Mouse (Mus musculus): ENCODE results near the gene Xpnpep2. TPM values are rescaled to one million over a fixed set of nuclear protein-coding genes. Genes with fewer than 3 reads are reported as not detected.
A peak's percentile ranks its signal among the peaks of the same experiment; 100 is the strongest.

The Xpnpep2 gene
- polyA plus RNA-seq (2014; fragmentation: Nextera tagmentation; extraction: Ambion mirVana): 0.90 and 1.4 TPM in 2 replicates

GRCm38 (mm10) chrX:48108394-48109315 lies at the start of gene Xpnpep2:
Gene Xpnpep2, plus strand, starts transcription at chrX:48108725.
- DNase-seq (ENCODE audit: low spot score) (no peak), ATAC-seq (no peak)
- Histone ChIP-seq H3K36me3 (ENCODE audit: control insufficient read depth, insufficient read depth, low read length) (no peaks in the 10 kb centered on the region), H3K4me1 (ENCODE audit: control insufficient read depth, insufficient read depth, low read length) (no peaks in the 10 kb centered on the region), H3K4me3 (ENCODE audit: low read depth, low read length) (no peak within 1 kb of the TSS), H3K27me3 (replicated peaks; ENCODE audit: control insufficient read depth, insufficient read depth, low read length) (no peaks in the 10 kb centered on the region), H3K9ac (ENCODE audit: low read length) (no peak within 1 kb of the TSS), H3K4me2 (ENCODE audit: low read length) (no peak within 1 kb of the TSS), H3K27ac (ENCODE audit: low read depth, low read length) (no peak within 1 kb of the TSS), H3K9me3 (replicated peaks; ENCODE audit: control insufficient read depth, low read length) (no peaks in the 10 kb centered on the region)
- 73% methylated on average over 6 of the region's 6 CpGs for WGBS

GRCm38 (mm10) chrX:48062481-48062880 lies 46.0 kb upstream of the Xpnpep2 start:
- WGBS: 70% methylated on average over 4 of the region's 4 CpGs
- Histone ChIP-seq H3K36me3 (ENCODE audit: control insufficient read depth, insufficient read depth, low read length) (no peaks in the 10 kb centered on the region), H3K4me3 (ENCODE audit: low read depth, low read length) (no peak overlapping the region), H3K27ac (ENCODE audit: low read depth, low read length) (no peak overlapping the region), H3K4me1 (ENCODE audit: control insufficient read depth, insufficient read depth, low read length) (no peaks in the 10 kb centered on the region), H3K27me3 (replicated peaks; ENCODE audit: control insufficient read depth, insufficient read depth, low read length) (no peaks in the 10 kb centered on the region), H3K9me3 (replicated peaks; ENCODE audit: control insufficient read depth, low read length) (no peaks in the 10 kb centered on the region), H3K4me2 (ENCODE audit: low read length) (no peak overlapping the region), H3K9ac (ENCODE audit: low read length) (no peak overlapping the region)
- DNase-seq (ENCODE audit: low spot score) (no peak), ATAC-seq (no peak)

- DNase-seq (ENCODE audit: low spot score): no peak
- ATAC-seq: no peak
- Histone ChIP-seq H3K4me3 (ENCODE audit: low read depth, low read length) (no peak overlapping the region), H3K36me3 (ENCODE audit: control insufficient read depth, insufficient read depth, low read length) (no peaks in the 10 kb centered on the region), H3K9me3 (replicated peaks; ENCODE audit: control insufficient read depth, low read length) (no peaks in the 10 kb centered on the region), H3K9ac (ENCODE audit: low read length) (no peak overlapping the region), H3K4me1 (ENCODE audit: control insufficient read depth, insufficient read depth, low read length) (no peaks in the 10 kb centered on the region), H3K4me2 (ENCODE audit: low read length) (no peak overlapping the region), H3K27ac (ENCODE audit: low read depth, low read length) (no peak overlapping the region), H3K27me3 (replicated peaks; ENCODE audit: control insufficient read depth, insufficient read depth, low read length) (no peaks in the 10 kb centered on the region)
- 32% methylated on average over 5 of the region's 5 CpGs for WGBS
Observed at GRCm38 (mm10) chrX:48064166-48064853, 44.2 kb upstream of the Xpnpep2 start.

GRCm38 (mm10) chrX:48066891-48067290 lies 41.6 kb upstream of the Xpnpep2 start:
- Histone ChIP-seq H3K4me3 (ENCODE audit: low read depth, low read length) (no peak overlapping the region), H3K4me1 (ENCODE audit: control insufficient read depth, insufficient read depth, low read length) (no peaks in the 10 kb centered on the region), H3K9ac (ENCODE audit: low read length) (no peak overlapping the region), H3K27me3 (replicated peaks; ENCODE audit: control insufficient read depth, insufficient read depth, low read length) (no peaks in the 10 kb centered on the region), H3K9me3 (replicated peaks; ENCODE audit: control insufficient read depth, low read length) (no peaks in the 10 kb centered on the region), H3K27ac (ENCODE audit: low read depth, low read length) (no peak overlapping the region), H3K4me2 (ENCODE audit: low read length) (no peak overlapping the region), H3K36me3 (ENCODE audit: control insufficient read depth, insufficient read depth, low read length) (no peaks in the 10 kb centered on the region)
- ATAC-seq: no peak
- no peak for DNase-seq (ENCODE audit: low spot score)
- 78% methylated on average over 3 of the region's 3 CpGs for WGBS

- H3K4me3 ChIP-seq (ENCODE audit: low read depth, low read length): no peak overlapping the region
- no peak overlapping the region for H3K9ac ChIP-seq (ENCODE audit: low read length)
- H3K4me1 ChIP-seq (ENCODE audit: control insufficient read depth, insufficient read depth, low read length): no peaks in the 10 kb centered on the region
- WGBS: 31% methylated on average over 3 of the region's 3 CpGs
- H3K36me3 ChIP-seq (ENCODE audit: control insufficient read depth, insufficient read depth, low read length): no peaks in the 10 kb centered on the region
- H3K27ac ChIP-seq (ENCODE audit: low read depth, low read length): no peak overlapping the region
- H3K27me3 ChIP-seq (replicated peaks; ENCODE audit: control insufficient read depth, insufficient read depth, low read length): no peaks in the 10 kb centered on the region
- H3K4me2 ChIP-seq (ENCODE audit: low read length): no peak overlapping the region
- no peak for ATAC-seq
- H3K9me3 ChIP-seq (replicated peaks; ENCODE audit: control insufficient read depth, low read length): no peaks in the 10 kb centered on the region
- DNase-seq (ENCODE audit: low spot score): no peak
Observed at GRCm38 (mm10) chrX:48071961-48072360, 36.6 kb upstream of the Xpnpep2 start.

GRCm38 (mm10) chrX:48072401-48072800 lies 36.1 kb upstream of the Xpnpep2 start:
- Histone ChIP-seq H3K27ac (ENCODE audit: low read depth, low read length) (no peak overlapping the region), H3K9me3 (replicated peaks; ENCODE audit: control insufficient read depth, low read length) (no peaks in the 10 kb centered on the region), H3K4me1 (ENCODE audit: control insufficient read depth, insufficient read depth, low read length) (no peaks in the 10 kb centered on the region), H3K4me3 (ENCODE audit: low read depth, low read length) (no peak overlapping the region), H3K9ac (ENCODE audit: low read length) (no peak overlapping the region), H3K27me3 (replicated peaks; ENCODE audit: control insufficient read depth, insufficient read depth, low read length) (no peaks in the 10 kb centered on the region), H3K36me3 (ENCODE audit: control insufficient read depth, insufficient read depth, low read length) (no peaks in the 10 kb centered on the region), H3K4me2 (ENCODE audit: low read length) (no peak overlapping the region)
- no peak for DNase-seq (ENCODE audit: low spot score)
- no peak for ATAC-seq
- WGBS: 31% methylated on average over 5 of the region's 5 CpGs

- DNase-seq (ENCODE audit: low spot score) (no peak), ATAC-seq (no peak)
- H3K4me3 ChIP-seq (ENCODE audit: low read depth, low read length): no peak overlapping the region
- no peaks in the 10 kb centered on the region for H3K4me1 ChIP-seq (ENCODE audit: control insufficient read depth, insufficient read depth, low read length)
- 80% methylated on average over 3 of the region's 3 CpGs for WGBS
- no peak overlapping the region for H3K4me2 ChIP-seq (ENCODE audit: low read length)
- H3K9ac ChIP-seq (ENCODE audit: low read length): no peak overlapping the region
- no peaks in the 10 kb centered on the region for H3K27me3 ChIP-seq (replicated peaks; ENCODE audit: control insufficient read depth, insufficient read depth, low read length)
- H3K9me3 ChIP-seq (replicated peaks; ENCODE audit: control insufficient read depth, low read length): no peaks in the 10 kb centered on the region
- H3K36me3 ChIP-seq (ENCODE audit: control insufficient read depth, insufficient read depth, low read length): no peaks in the 10 kb centered on the region
- no peak overlapping the region for H3K27ac ChIP-seq (ENCODE audit: low read depth, low read length)
Observed at GRCm38 (mm10) chrX:48074691-48075090, 33.8 kb upstream of the Xpnpep2 start.

- H3K4me2 ChIP-seq (ENCODE audit: low read length): no peak overlapping the region
- no peaks in the 10 kb centered on the region for H3K27me3 ChIP-seq (replicated peaks; ENCODE audit: control insufficient read depth, insufficient read depth, low read length)
- 86% methylated on average over 4 of the region's 4 CpGs for WGBS
- H3K4me3 ChIP-seq (ENCODE audit: low read depth, low read length): no peak overlapping the region
- DNase-seq (ENCODE audit: low spot score) (peak; percentile 5), ATAC-seq (no peak)
- no peaks in the 10 kb centered on the region for H3K36me3 ChIP-seq (ENCODE audit: control insufficient read depth, insufficient read depth, low read length)
- H3K27ac ChIP-seq (ENCODE audit: low read depth, low read length): no peak overlapping the region
- H3K4me1 ChIP-seq (ENCODE audit: control insufficient read depth, insufficient read depth, low read length): no peaks in the 10 kb centered on the region
- no peaks in the 10 kb centered on the region for H3K9me3 ChIP-seq (replicated peaks; ENCODE audit: control insufficient read depth, low read length)
- H3K9ac ChIP-seq (ENCODE audit: low read length): no peak overlapping the region
Observed at GRCm38 (mm10) chrX:48076806-48077425, 31.6 kb upstream of the Xpnpep2 start.

Measured in forebrain, embryonic 14.5 days (tissue).